Mouse (Mus musculus) stomach, embryonic 15.5 days (tissue): ENCODE results near the gene Tepp. TPM values are rescaled to one million over a fixed set of nuclear protein-coding genes. Genes with fewer than 3 reads are reported as not detected.

Experiments
- ATAC-seq: fragments of 200-750 bp; cut with Nextera tagmentation; 2 replicates; pipeline ENCODE4 v1.8.0; 2017; ENCODE audit warnings: low read depth, moderate number of reproducible peaks, moderate TSS enrichment; ENCODE audit not compliant: insufficient read depth, low FRiP score
- H3K27ac ChIP-seq: fragments of 300-500 bp; sonication (generic); 2 replicates; pipeline ENCODE4 v1.5.1; 2015; ENCODE audit warnings: mild to moderate bottlenecking, inconsistent platforms
- H3K27me3 ChIP-seq: fragments of 300-500 bp; sonication (generic); replicated peaks from 2 replicates; pipeline ENCODE4 v1.6.1; 2015; ENCODE audit warnings: inconsistent platforms
- H3K36me3 ChIP-seq: fragments of 300-500 bp; sonication (generic); 2 replicates; pipeline ENCODE4 v1.6.1; 2015; ENCODE audit warnings: inconsistent platforms
- H3K4me1 ChIP-seq: fragments of 300-500 bp; sonication (generic); 2 replicates; pipeline ENCODE4 v1.6.1; 2015; ENCODE audit warnings: inconsistent platforms
- H3K4me2 ChIP-seq: fragments of 300-500 bp; sonication (generic); 2 replicates; pipeline ENCODE4 v1.6.1; 2015; ENCODE audit warnings: mild to moderate bottlenecking, inconsistent platforms
- H3K4me3 ChIP-seq: fragments of 300-500 bp; sonication (generic); replicated peaks from 2 replicates; pipeline ENCODE4 v1.5.1; 2015; ENCODE audit warnings: inconsistent platforms
- H3K9ac ChIP-seq: fragments of 300-500 bp; sonication (generic); 2 replicates; pipeline ENCODE4 v1.6.1; 2015; ENCODE audit warnings: inconsistent platforms
- H3K9me3 ChIP-seq: fragments of 300-500 bp; sonication (generic); 2 replicates; pipeline ENCODE4 v1.6.1; 2016; ENCODE audit warnings: inconsistent platforms
- WGBS: fragments of 180-500 bp; shearing (Covaris S2); methylation state at CpG from one replicate; pipeline ENCODE4 v1.1.7; 2015; 5-methylcytosine and 5-hydroxymethylcytosine counted together
- polyA plus RNA-seq: library from polyadenylated mRNA; unstranded; fragments of >200 nt; fragmentation: Nextera tagmentation; extraction: Ambion mirVana; gene quantifications from 2 replicates; pipeline ENCODE4 v1.2.1, GENCODE M21; 2015

The Tepp gene
- 0.23 and 0.48 TPM in 2 replicates for polyA plus RNA-seq

- Histone ChIP-seq H3K27ac (no peak within 1 kb of the TSS), H3K4me3 (no peak within 1 kb of the TSS), H3K9ac (no peak within 1 kb of the TSS), H3K9me3 (no peaks in the 10 kb centered on the region), H3K4me2 (no peak within 1 kb of the TSS), H3K36me3 (no peaks in the 10 kb centered on the region), H3K4me1 (no peaks in the 10 kb centered on the region), H3K27me3 (no peaks in the 10 kb centered on the region)
- no peak for ATAC-seq
- WGBS, result 40% methylated on average over 6 of the region's 6 CpGs
Observed at GRCm38 (mm10) chr8:95310342-95310970, at the start of gene Tepp. Gene Tepp (plus strand): TSS chr8:95310566.

- Histone ChIP-seq H3K36me3 (no peaks in the 10 kb centered on the region), H3K4me2 (no peak overlapping the region), H3K27ac (no peak overlapping the region), H3K4me3 (no peak overlapping the region), H3K4me1 (no peaks in the 10 kb centered on the region), H3K27me3 (no peaks in the 10 kb centered on the region), H3K9me3 (no peaks in the 10 kb centered on the region), H3K9ac (no peak overlapping the region)
- no peak for ATAC-seq
- 79% methylated on average over 2 of the region's 2 CpGs for WGBS
Observed at GRCm38 (mm10) chr8:95262181-95262580, 48.2 kb upstream of the Tepp start.

GRCm38 (mm10) chr8:95270501-95270900 lies 39.9 kb upstream of the Tepp start:
- 61% methylated on average over 12 of the region's 12 CpGs for WGBS
- Histone ChIP-seq H3K9me3 (no peaks in the 10 kb centered on the region), H3K4me1 (no peaks in the 10 kb centered on the region), H3K36me3 (no peaks in the 10 kb centered on the region), H3K27ac (no peak overlapping the region), H3K27me3 (no peaks in the 10 kb centered on the region), H3K4me3 (no peak overlapping the region), H3K9ac (no peak overlapping the region), H3K4me2 (no peak overlapping the region)
- no peak for ATAC-seq

- WGBS, result 28% methylated on average over 4 of the region's 4 CpGs
- ATAC-seq, result no peak
- no peaks in the 10 kb centered on the region for H3K27me3 ChIP-seq
- H3K4me2 ChIP-seq, result no peak overlapping the region
- no peaks in the 10 kb centered on the region for H3K36me3 ChIP-seq
- no peak overlapping the region for H3K27ac ChIP-seq
- H3K9me3 ChIP-seq, result no peaks in the 10 kb centered on the region
- H3K9ac ChIP-seq, result no peak overlapping the region
- H3K4me3 ChIP-seq, result no peak overlapping the region
- H3K4me1 ChIP-seq, result no peaks in the 10 kb centered on the region
Observed at GRCm38 (mm10) chr8:95271841-95272240, 38.5 kb upstream of the Tepp start.

GRCm38 (mm10) chr8:95272871-95273270 lies 37.5 kb upstream of the Tepp start:
- Histone ChIP-seq H3K27me3 (no peaks in the 10 kb centered on the region), H3K4me1 (no peaks in the 10 kb centered on the region), H3K9ac (no peak overlapping the region), H3K4me2 (no peak overlapping the region), H3K27ac (no peak overlapping the region), H3K9me3 (no peaks in the 10 kb centered on the region), H3K4me3 (no peak overlapping the region), H3K36me3 (no peaks in the 10 kb centered on the region)
- no peak for ATAC-seq
- 38% methylated on average over 2 of the region's 2 CpGs for WGBS

GRCm38 (mm10) chr8:95281493-95281892 lies 28.9 kb upstream of the Tepp start:
- no peak overlapping the region for H3K4me3 ChIP-seq
- no peak overlapping the region for H3K4me2 ChIP-seq
- ATAC-seq, result no peak
- no peaks in the 10 kb centered on the region for H3K9me3 ChIP-seq
- H3K9ac ChIP-seq, result no peak overlapping the region
- no peaks in the 10 kb centered on the region for H3K36me3 ChIP-seq
- no peak overlapping the region for H3K27ac ChIP-seq
- 53% methylated on average over 5 of the region's 5 CpGs for WGBS
- H3K27me3 ChIP-seq, result no peaks in the 10 kb centered on the region
- H3K4me1 ChIP-seq, result no peaks in the 10 kb centered on the region

GRCm38 (mm10) chr8:95289066-95289650 lies 21.2 kb upstream of the Tepp start:
- Histone ChIP-seq H3K27me3 (no peaks in the 10 kb centered on the region), H3K27ac (no peak overlapping the region), H3K4me3 (no peak overlapping the region), H3K4me1 (peaks cover 5% of the 10 kb centered on the region; the same call in 1 of the 2 replicates), H3K9ac (no peak overlapping the region), H3K36me3 (no peaks in the 10 kb centered on the region), H3K9me3 (no peaks in the 10 kb centered on the region), H3K4me2 (no peak overlapping the region)
- ATAC-seq, result no peak
- 59% methylated on average over 6 of the region's 6 CpGs for WGBS

- peaks cover 5% of the 10 kb centered on the region; the same call in 1 of the 2 replicates for H3K4me1 ChIP-seq
- no peak overlapping the region for H3K4me3 ChIP-seq
- no peak for ATAC-seq
- no peaks in the 10 kb centered on the region for H3K27me3 ChIP-seq
- no peak overlapping the region for H3K9ac ChIP-seq
- peak overlapping the region; percentile 35; the same call in 1 of the 2 replicates for H3K4me2 ChIP-seq
- no peaks in the 10 kb centered on the region for H3K9me3 ChIP-seq
- 67% methylated on average over 11 of the region's 11 CpGs for WGBS
- no peak overlapping the region for H3K27ac ChIP-seq
- no peaks in the 10 kb centered on the region for H3K36me3 ChIP-seq
Observed at GRCm38 (mm10) chr8:95293172-95293571, 17.2 kb upstream of the Tepp start.

- peak overlapping the region; percentile 11; the same call in 1 of the 2 replicates for H3K4me3 ChIP-seq
- WGBS, result 53% methylated on average over 7 of the region's 7 CpGs
- peaks cover 5% of the 10 kb centered on the region; the same call in 1 of the 2 replicates for H3K4me1 ChIP-seq
- H3K4me2 ChIP-seq, result peak overlapping the region; percentile 35; the same call in 1 of the 2 replicates
- H3K27ac ChIP-seq, result peak overlapping the region; percentile 69
- H3K36me3 ChIP-seq, result no peaks in the 10 kb centered on the region
- H3K9ac ChIP-seq, result no peak overlapping the region
- peak; percentile 20; the same call in 1 of the 2 replicates for ATAC-seq
- no peaks in the 10 kb centered on the region for H3K9me3 ChIP-seq
- H3K27me3 ChIP-seq, result no peaks in the 10 kb centered on the region
Observed at GRCm38 (mm10) chr8:95293891-95294290, 16.5 kb upstream of the Tepp start.

- Histone ChIP-seq H3K9me3 (no peaks in the 10 kb centered on the region), H3K27ac (no peak overlapping the region), H3K4me1 (no peaks in the 10 kb centered on the region), H3K4me2 (no peak overlapping the region), H3K9ac (no peak overlapping the region), H3K27me3 (no peaks in the 10 kb centered on the region), H3K36me3 (no peaks in the 10 kb centered on the region), H3K4me3 (no peak overlapping the region)
- 19% methylated on average over 5 of the region's 5 CpGs for WGBS
- no peak for ATAC-seq
Observed at GRCm38 (mm10) chr8:95302410-95302809, 8.0 kb upstream of the Tepp start.

- no peak overlapping the region for H3K9ac ChIP-seq
- H3K36me3 ChIP-seq, result no peaks in the 10 kb centered on the region
- H3K4me1 ChIP-seq, result no peaks in the 10 kb centered on the region
- H3K27me3 ChIP-seq, result no peaks in the 10 kb centered on the region
- WGBS, result 56% methylated on average over 4 of the region's 4 CpGs
- H3K4me2 ChIP-seq, result no peak overlapping the region
- H3K27ac ChIP-seq, result no peak overlapping the region
- H3K9me3 ChIP-seq, result no peaks in the 10 kb centered on the region
- H3K4me3 ChIP-seq, result no peak overlapping the region
- ATAC-seq, result 0 out of 2 replicates have a peak, but pooled peaks have one; percentile 37
Observed at GRCm38 (mm10) chr8:95305526-95305925, 4.8 kb upstream of the Tepp start.

- H3K4me3 ChIP-seq, result no peak within 1 kb of the TSS
- no peaks in the 10 kb centered on the region for H3K36me3 ChIP-seq
- H3K4me2 ChIP-seq, result no peak within 1 kb of the TSS
- no peaks in the 10 kb centered on the region for H3K9me3 ChIP-seq
- no peak within 1 kb of the TSS for H3K9ac ChIP-seq
- H3K4me1 ChIP-seq, result no peaks in the 10 kb centered on the region
- H3K27me3 ChIP-seq, result no peaks in the 10 kb centered on the region
- ATAC-seq, result no peak
- 40% methylated on average over 6 of the region's 6 CpGs for WGBS
- H3K27ac ChIP-seq, result 0 out of 2 replicates have a peak within 1 kb of the TSS, but pooled peaks have one; percentile 11
Observed at GRCm38 (mm10) chr8:95306431-95306830, 3.9 kb upstream of the Tepp start, which contains the start of gene Cngb1. Gene Cngb1 (minus strand): TSS chr8:95306585.
